Mouse (Mus musculus) stomach, embryonic 15.5 days (tissue): ENCODE data around the gene Hoxb5. TPM values are rescaled to one million over a fixed set of nuclear protein-coding genes. Genes with fewer than 3 reads are reported as not detected.
A peak's percentile ranks its signal among the peaks of the same experiment; 100 is the strongest.

Experiments
- ATAC-seq: fragments of 200-750 bp; cut with Nextera tagmentation; 2 replicates; pipeline ENCODE4 v1.8.0; 2017; ENCODE audit warnings: low read depth, moderate number of reproducible peaks, moderate TSS enrichment; ENCODE audit not compliant: insufficient read depth, low FRiP score
- H3K27ac ChIP-seq: fragments of 300-500 bp; sonication (generic); 2 replicates; pipeline ENCODE4 v1.5.1; 2015; ENCODE audit warnings: mild to moderate bottlenecking, inconsistent platforms
- H3K27me3 ChIP-seq: fragments of 300-500 bp; sonication (generic); replicated peaks from 2 replicates; pipeline ENCODE4 v1.6.1; 2015; ENCODE audit warnings: inconsistent platforms
- H3K36me3 ChIP-seq: fragments of 300-500 bp; sonication (generic); 2 replicates; pipeline ENCODE4 v1.6.1; 2015; ENCODE audit warnings: inconsistent platforms
- H3K4me1 ChIP-seq: fragments of 300-500 bp; sonication (generic); 2 replicates; pipeline ENCODE4 v1.6.1; 2015; ENCODE audit warnings: inconsistent platforms
- H3K4me2 ChIP-seq: fragments of 300-500 bp; sonication (generic); 2 replicates; pipeline ENCODE4 v1.6.1; 2015; ENCODE audit warnings: mild to moderate bottlenecking, inconsistent platforms
- H3K4me3 ChIP-seq: fragments of 300-500 bp; sonication (generic); replicated peaks from 2 replicates; pipeline ENCODE4 v1.5.1; 2015; ENCODE audit warnings: inconsistent platforms
- H3K9ac ChIP-seq: fragments of 300-500 bp; sonication (generic); 2 replicates; pipeline ENCODE4 v1.6.1; 2015; ENCODE audit warnings: inconsistent platforms
- H3K9me3 ChIP-seq: fragments of 300-500 bp; sonication (generic); 2 replicates; pipeline ENCODE4 v1.6.1; 2016; ENCODE audit warnings: inconsistent platforms
- WGBS: fragments of 180-500 bp; shearing (Covaris S2); methylation state at CpG from one replicate; pipeline ENCODE4 v1.1.7; 2015; 5-methylcytosine and 5-hydroxymethylcytosine counted together
- polyA plus RNA-seq: library from polyadenylated mRNA; unstranded; fragments of >200 nt; fragmentation: Nextera tagmentation; extraction: Ambion mirVana; gene quantifications from 2 replicates; pipeline ENCODE4 v1.2.1, GENCODE M21; 2015

Hoxb5 gene
- polyA plus RNA-seq, 1 experiment from 2014 or later = 17.6 TPM

DNA sequence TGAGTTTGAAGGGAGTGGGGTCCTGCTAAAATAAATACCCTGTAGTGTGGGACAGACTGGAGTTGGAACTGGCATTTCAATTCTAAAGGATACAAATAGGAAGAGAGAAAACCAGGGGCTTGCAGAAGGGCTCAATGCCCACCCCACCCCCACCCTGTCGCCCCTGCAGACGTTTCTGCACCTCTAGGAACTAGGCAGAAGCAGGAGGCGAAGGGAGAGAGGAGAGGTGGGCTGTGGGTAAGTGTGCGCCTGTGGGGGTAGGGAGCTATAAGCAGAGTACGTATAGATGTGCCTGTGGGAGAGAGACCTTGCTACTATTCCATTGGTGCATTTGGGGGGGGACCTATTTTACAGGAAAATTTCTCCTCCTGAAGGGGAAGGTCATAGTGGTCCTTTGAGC, 24.6 kb downstream of the Hoxb5 start:
- H3K4me2 ChIP-seq = peak overlapping the region; percentile 62
- no peaks in the 10 kb centered on the region for H3K9me3 ChIP-seq
- peak overlapping the region; percentile 78 for H3K27ac ChIP-seq
- ATAC-seq = no peak
- 19% methylated on average over 5 of the region's 5 CpGs for WGBS
- peaks cover 25% of the 10 kb centered on the region for H3K4me1 ChIP-seq
- H3K27me3 ChIP-seq = peaks cover 11% of the 10 kb centered on the region
- H3K9ac ChIP-seq = peak overlapping the region; percentile 16; the same call in 1 of the 2 replicates
- H3K36me3 ChIP-seq = no peaks in the 10 kb centered on the region
- H3K4me3 ChIP-seq = peak overlapping the region; percentile 30; the same call in 1 of the 2 replicates

DNA sequence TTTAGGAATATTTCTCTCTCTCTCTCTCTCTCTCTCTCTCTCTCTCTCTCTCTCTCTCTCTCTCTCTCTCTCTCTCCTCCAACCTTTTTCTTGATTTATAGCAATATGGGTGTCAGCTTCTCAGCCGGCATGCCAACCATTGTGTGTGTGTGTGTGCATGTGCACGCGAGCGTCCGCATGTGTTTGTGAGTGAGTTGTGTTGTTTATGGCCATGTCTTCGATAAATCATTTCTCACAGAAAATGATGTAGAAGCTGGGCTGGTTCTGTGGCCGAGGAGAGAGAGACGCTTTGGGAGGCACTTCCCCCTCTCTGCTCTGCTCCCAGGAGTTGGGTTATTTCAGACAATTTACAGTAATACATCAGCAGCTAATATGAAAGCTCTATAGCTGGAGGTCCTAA, 25.5 kb downstream of the Hoxb5 start:
- no peak for ATAC-seq
- Histone ChIP-seq H3K4me1 (peaks cover 32% of the 10 kb centered on the region), H3K4me3 (peak overlapping the region; percentile 13; the same call in 1 of the 2 replicates)

DNA sequence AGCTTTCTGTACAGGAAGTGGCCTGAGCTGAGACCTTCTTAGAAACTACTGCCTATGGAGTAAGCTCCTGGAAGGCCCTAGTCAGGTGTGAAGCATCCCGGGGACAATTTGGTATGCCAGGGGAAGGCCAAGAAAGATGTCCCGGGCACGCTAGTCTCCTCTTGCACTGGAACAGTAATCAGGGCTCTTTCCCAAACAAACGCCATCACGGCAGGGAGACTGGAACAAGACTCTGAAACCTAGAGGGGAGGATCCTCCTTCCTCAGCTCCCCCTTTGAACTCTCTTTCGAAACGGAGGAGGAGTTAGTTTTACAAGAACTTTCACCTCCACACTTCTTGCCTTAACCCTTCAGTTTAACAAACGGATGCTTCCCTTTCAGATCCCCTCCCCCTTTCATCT, 29.0 kb downstream of the Hoxb5 start:
- no peak for ATAC-seq
- peaks cover 55% of the 10 kb centered on the region for H3K4me1 ChIP-seq

More for the DNA sequence above, 25.5 kb downstream of the Hoxb5 start:
- Histone ChIP-seq H3K4me2 (peak overlapping the region; percentile 62), H3K27me3 (peaks cover 11% of the 10 kb centered on the region), H3K9me3 (no peaks in the 10 kb centered on the region), H3K27ac (peak overlapping the region; percentile 78), H3K36me3 (no peaks in the 10 kb centered on the region), H3K9ac (no peak overlapping the region)
- WGBS = 22% methylated on average over 8 of the region's 8 CpGs

DNA sequence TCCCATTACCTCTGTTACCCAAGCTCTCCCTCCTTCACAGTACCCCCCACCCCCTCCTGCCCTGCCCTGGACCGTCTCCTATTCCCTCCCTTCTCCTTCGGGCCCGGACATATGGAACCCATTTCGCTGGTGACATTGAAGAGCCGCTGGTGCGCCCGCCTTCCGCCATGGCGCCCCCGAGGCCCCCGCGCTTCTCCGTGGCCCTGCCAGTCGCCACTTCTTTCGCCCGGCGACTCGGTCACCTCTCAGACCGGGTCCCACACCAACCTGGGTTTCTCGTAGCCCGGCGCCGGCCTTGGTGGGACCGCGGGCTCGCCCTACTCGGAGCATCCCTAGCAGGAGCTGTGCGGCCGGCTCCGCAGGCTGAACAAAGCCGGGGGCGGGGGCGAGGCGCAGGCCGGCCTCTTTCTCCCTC, 29.5 kb downstream of the Hoxb5 start:
- peak; percentile 50; the same call in 1 of the 2 replicates for ATAC-seq
- Histone ChIP-seq H3K4me1 (peaks cover 57% of the 10 kb centered on the region), H3K36me3 (no peaks in the 10 kb centered on the region), H3K27me3 (peaks cover 4% of the 10 kb centered on the region; the same call in 1 of the 2 replicates), H3K27ac (peak overlapping the region; percentile 93), H3K4me3 (peak overlapping the region; percentile 50), H3K9me3 (no peaks in the 10 kb centered on the region), H3K4me2 (peak overlapping the region; percentile 61), H3K9ac (peak overlapping the region; percentile 65)
- 4% methylated on average over 35 of the region's 35 CpGs for WGBS

More for the DNA sequence above, 29.0 kb downstream of the Hoxb5 start:
- 6% methylated on average over 8 of the region's 8 CpGs for WGBS
- Histone ChIP-seq H3K4me2 (peak overlapping the region; percentile 61), H3K27me3 (peaks cover 8% of the 10 kb centered on the region), H3K36me3 (no peaks in the 10 kb centered on the region), H3K27ac (peak overlapping the region; percentile 93), H3K9me3 (no peaks in the 10 kb centered on the region), H3K4me3 (peak overlapping the region; percentile 50), H3K9ac (peak overlapping the region; percentile 22; the same call in 1 of the 2 replicates)

DNA sequence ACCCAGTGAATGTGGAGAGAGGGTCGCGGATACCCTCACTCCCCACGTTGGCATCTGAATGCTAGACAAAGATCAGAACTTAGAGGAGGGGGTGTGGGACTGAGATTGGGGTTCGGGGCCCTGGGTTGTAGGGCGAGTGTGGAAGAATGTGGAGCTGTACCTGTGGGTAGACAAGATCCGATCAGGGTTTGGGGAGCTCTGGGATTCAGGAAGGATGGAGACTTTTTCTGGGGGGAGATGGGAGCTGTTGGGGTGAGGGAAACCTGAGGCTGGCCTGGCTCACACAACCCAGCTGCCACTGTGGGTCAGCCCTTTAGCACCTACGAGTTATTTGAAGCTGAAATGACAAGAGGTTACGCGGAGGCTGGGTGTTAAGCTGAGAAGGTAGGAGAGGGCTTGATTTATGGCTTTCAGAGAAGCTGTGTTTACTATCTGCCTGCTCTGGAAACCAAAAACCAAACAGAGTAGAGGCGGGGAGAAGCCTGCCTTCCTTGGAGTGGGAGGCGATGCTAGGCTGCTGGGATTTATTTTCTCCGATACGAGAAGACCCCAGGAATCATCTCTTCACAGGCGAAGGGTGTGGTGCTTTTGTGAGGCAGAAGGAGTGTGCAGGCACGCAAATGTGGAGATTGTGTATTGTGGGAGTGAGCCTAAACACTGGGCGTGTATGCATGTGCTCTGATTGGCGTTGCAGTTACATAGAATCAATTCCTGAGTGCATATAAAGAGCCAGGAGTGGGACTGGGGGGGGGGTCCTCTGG, 30.3 kb downstream of the Hoxb5 start:
- ATAC-seq = no peak
- peak overlapping the region; percentile 50 for H3K4me3 ChIP-seq
- H3K4me2 ChIP-seq = peak overlapping the region; percentile 61
- peaks cover 63% of the 10 kb centered on the region for H3K4me1 ChIP-seq
- H3K27me3 ChIP-seq = peaks cover 7% of the 10 kb centered on the region; the same call in 1 of the 2 replicates
- peak overlapping the region; percentile 93 for H3K27ac ChIP-seq
- no peaks in the 10 kb centered on the region for H3K9me3 ChIP-seq
- peak overlapping the region; percentile 65 for H3K9ac ChIP-seq
- H3K36me3 ChIP-seq = no peaks in the 10 kb centered on the region
- WGBS = 6% methylated on average over 17 of the region's 17 CpGs

DNA sequence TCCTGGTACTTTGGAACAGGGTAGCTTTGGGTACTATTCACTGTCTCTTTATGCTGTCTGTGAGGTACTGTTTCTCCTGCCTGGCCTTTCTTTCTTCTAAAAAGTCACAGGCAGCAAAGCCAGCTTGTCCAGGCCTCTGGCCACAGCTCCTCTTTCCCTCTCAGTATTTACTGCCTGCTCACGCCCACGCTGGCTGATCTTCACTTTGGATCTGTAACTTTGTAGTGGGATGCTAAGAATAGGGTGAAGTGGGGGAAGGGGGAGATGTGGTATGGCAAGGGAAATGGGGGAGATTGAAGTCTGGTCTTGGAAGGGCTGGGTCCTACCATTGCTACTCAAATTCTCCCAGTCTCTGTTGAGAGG, 30.8 kb downstream of the Hoxb5 start:
- H3K36me3 ChIP-seq = no peaks in the 10 kb centered on the region
- 12% methylated on average over 2 of the region's 2 CpGs for WGBS
- H3K9me3 ChIP-seq = no peaks in the 10 kb centered on the region
- H3K4me3 ChIP-seq = peak overlapping the region; percentile 50
- peak overlapping the region; percentile 61 for H3K4me2 ChIP-seq
- peak overlapping the region; percentile 16 for H3K9ac ChIP-seq
- ATAC-seq = no peak
- H3K27me3 ChIP-seq = peaks cover 11% of the 10 kb centered on the region; the same call in 1 of the 2 replicates
- peaks cover 67% of the 10 kb centered on the region for H3K4me1 ChIP-seq
- H3K27ac ChIP-seq = peak overlapping the region; percentile 93

DNA sequence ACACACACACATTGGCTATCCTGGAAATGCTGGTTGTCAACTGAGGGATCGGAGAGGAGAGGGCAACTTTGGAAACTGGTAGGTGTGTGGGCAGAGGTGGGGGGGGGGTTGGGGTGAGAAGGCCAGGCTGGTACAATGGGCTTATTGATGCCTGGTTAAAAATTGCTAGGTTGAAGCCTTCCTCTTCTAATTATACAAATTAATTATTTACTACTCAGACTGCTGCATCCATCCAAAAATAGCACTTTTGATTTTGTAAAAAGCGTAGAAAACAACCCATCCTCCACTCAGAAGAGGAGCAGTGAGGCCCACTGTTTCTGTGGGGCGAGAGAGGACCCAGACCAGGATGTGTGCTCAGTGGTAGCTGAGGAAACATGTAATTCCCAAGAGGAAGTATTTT, 31.9 kb downstream of the Hoxb5 start:
- ATAC-seq = no peak
- Histone ChIP-seq H3K9ac (0 out of 2 replicates have a peak overlapping the region, but pooled peaks have one; percentile 16), H3K9me3 (no peaks in the 10 kb centered on the region), H3K27ac (peak overlapping the region; percentile 93; the same call in 1 of the 2 replicates), H3K27me3 (peaks cover 12% of the 10 kb centered on the region; the same call in 1 of the 2 replicates), H3K4me3 (peak overlapping the region; percentile 50), H3K36me3 (no peaks in the 10 kb centered on the region), H3K4me1 (peaks cover 72% of the 10 kb centered on the region), H3K4me2 (peak overlapping the region; percentile 61)
- whole genome bisulfite sequencing = 47% methylated on average over 3 of the region's 3 CpGs

DNA sequence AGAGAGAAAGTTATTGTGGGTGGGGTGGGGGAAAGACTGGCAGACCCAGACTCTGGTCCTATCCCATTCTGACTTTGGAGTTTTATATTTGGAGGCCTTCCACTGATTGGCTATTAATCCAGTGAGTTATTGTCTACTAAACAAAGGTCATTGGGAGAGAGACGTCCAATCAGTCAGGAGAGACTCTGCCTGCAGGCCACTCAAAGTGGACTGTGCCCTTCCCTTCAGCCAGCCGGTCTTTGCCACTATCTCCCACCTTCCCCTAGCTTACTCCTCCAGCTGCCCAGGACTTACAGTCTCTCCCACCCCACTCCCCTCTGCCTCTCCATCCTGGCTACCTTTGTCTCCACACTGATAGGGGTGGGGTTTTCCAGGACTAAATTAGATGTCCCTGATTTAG, 33.5 kb downstream of the Hoxb5 start:
- no peak for ATAC-seq
- H3K27me3 ChIP-seq = peaks cover 8% of the 10 kb centered on the region; the same call in 1 of the 2 replicates
- H3K36me3 ChIP-seq = no peaks in the 10 kb centered on the region
- H3K27ac ChIP-seq = peak overlapping the region; percentile 61; the same call in 1 of the 2 replicates
- peaks cover 64% of the 10 kb centered on the region for H3K4me1 ChIP-seq
- WGBS = 33% methylated on average over 2 of the region's 2 CpGs
- no peak overlapping the region for H3K9ac ChIP-seq
- peak overlapping the region; percentile 29; the same call in 1 of the 2 replicates for H3K4me2 ChIP-seq
- no peak overlapping the region for H3K4me3 ChIP-seq
- H3K9me3 ChIP-seq = no peaks in the 10 kb centered on the region

DNA sequence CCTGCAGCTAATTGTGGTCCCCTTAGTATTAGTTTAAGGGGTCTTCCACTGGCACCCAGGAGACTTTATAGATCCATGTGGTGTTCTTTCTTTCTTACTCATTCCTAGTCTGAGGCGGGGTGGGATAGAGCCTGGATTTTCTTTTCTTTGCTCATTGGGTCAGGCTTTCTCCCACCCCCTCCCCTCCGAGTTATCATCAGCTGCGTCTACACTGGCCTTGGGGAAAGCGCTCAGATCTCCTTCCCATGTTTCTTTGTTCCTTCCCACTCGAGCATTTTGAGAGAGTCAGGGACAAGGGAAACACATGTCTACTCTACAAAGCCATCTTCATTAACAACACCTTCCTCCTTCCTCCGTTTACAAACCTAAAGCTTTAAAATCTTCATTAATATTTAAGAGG, 33.9 kb downstream of the Hoxb5 start:
- H3K27ac ChIP-seq = peak overlapping the region; percentile 61; the same call in 1 of the 2 replicates
- no peak for ATAC-seq
- peak overlapping the region; percentile 29; the same call in 1 of the 2 replicates for H3K4me2 ChIP-seq
- no peaks in the 10 kb centered on the region for H3K9me3 ChIP-seq
- WGBS = 27% methylated on average over 6 of the region's 6 CpGs
- H3K9ac ChIP-seq = no peak overlapping the region
- H3K4me3 ChIP-seq = no peak overlapping the region
- H3K27me3 ChIP-seq = peaks cover 8% of the 10 kb centered on the region; the same call in 1 of the 2 replicates
- no peaks in the 10 kb centered on the region for H3K36me3 ChIP-seq
- peaks cover 60% of the 10 kb centered on the region for H3K4me1 ChIP-seq

DNA sequence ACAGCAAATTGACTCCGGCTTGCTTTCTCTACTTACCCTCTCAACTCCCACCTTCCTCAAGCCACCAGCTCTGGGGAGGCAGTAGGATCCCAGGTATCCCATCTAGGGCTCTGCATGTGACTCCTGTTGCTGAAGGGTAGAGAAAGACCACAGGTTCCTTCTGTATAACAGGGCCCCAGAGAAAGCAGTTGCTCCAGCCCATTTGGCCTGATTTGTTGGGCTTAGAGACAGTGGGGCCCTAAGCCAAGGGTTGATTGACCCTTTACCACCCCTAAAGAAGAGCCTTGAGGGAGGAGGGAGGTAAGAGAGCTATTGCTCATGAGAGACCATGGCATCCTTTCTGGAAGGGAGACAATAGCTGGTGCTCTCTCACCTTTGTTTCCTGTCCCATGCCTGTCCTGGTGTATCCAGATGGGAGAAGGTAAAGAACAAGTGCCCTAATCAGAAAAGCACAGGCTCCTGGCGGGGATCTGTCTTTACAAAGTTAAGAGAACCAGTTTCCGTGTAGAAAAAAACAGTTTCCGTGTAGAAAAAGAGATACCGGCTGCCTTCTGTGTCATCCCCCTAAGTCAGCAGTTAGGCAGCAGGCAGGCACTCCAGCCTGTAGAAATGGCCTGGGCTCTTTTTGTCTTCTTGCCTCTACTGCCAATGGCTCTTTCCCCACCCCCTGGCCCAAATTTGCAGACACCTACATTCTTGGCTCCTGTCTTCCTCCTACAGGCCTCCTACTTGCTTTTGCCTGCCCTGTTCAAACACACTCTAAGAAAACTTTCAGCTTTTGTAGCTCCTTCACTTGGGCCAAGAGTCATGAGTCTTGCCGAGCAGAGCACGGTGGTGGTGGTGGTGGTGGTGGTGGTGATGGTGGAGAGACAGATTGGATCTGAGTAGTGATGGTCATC, 36.1 kb downstream of the Hoxb5 start:
- no peak overlapping the region for H3K9ac ChIP-seq
- peaks cover 13% of the 10 kb centered on the region; the same call in 1 of the 2 replicates for H3K27me3 ChIP-seq
- no peak overlapping the region for H3K4me3 ChIP-seq
- 34% methylated on average over 7 of the region's 7 CpGs for WGBS
- peak overlapping the region; percentile 65 for H3K4me2 ChIP-seq
- H3K9me3 ChIP-seq = no peaks in the 10 kb centered on the region
- no peaks in the 10 kb centered on the region for H3K36me3 ChIP-seq
- ATAC-seq = no peak
- H3K27ac ChIP-seq = peak overlapping the region; percentile 94
- peaks cover 52% of the 10 kb centered on the region for H3K4me1 ChIP-seq

DNA sequence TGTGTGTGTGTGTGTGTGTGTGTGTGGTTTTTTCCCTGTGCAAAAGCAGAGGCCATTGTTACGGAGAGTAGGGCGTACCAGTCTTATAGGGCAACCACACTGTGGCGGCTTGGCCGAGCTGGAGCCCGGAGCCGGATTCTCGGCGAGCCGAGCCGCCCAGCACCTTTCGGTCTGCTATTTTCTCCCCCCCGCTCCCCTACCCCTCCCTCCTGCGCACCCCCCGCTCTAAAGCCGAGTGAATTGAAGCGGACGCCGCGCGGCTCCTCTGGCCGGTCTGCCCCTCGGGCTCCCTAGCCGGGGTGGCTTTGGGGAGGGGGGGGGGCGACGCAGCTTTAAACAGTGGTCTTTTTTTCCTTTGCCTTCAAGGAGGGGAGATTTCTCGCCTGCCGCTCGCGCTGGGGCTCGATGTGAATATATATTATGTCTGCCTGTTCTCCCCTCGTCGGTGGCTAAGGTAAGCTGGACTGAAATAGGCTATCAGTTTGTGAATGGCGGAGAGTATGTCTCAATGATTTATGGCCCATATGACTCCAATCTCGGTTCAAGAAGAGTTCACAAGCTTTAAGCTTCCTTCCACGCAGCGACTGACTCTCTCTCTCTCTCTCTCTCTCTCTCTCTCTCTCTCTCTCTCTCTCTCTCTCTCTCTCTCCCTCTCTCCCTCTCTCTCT, 37.7 kb downstream of the Hoxb5 start:
- H3K27me3 ChIP-seq = peaks cover 28% of the 10 kb centered on the region
- peak overlapping the region; percentile 50; the same call in 1 of the 2 replicates for H3K9ac ChIP-seq
- H3K9me3 ChIP-seq = no peaks in the 10 kb centered on the region
- peak; percentile 52; the same call in 1 of the 2 replicates for ATAC-seq
- H3K4me3 ChIP-seq = peak overlapping the region; percentile 42
- peaks cover 51% of the 10 kb centered on the region for H3K4me1 ChIP-seq
- peak overlapping the region; percentile 94 for H3K27ac ChIP-seq
- H3K36me3 ChIP-seq = no peaks in the 10 kb centered on the region
- 2% methylated on average over 28 of the region's 36 CpGs for WGBS
- peak overlapping the region; percentile 65 for H3K4me2 ChIP-seq
